Mouse (Mus musculus): ENCODE measurements around the gene Gstt2. TPM values are rescaled to one million over a fixed set of nuclear protein-coding genes. Genes with fewer than 3 reads are reported as not detected.
"Not testable (repeated sequence)": the region's sequence is repeated elsewhere in the genome, so short reads cannot be mapped to it uniquely, and the experiment has no call there.

Gstt2 gene
- polyA plus RNA-seq, 1 experiment from 2014 or later, result 7.9 TPM

- WGBS, result 35% methylated on average over 10 of the region's 10 CpGs
- peak overlapping the region; percentile 56 for H3K4me2 ChIP-seq (replicated peaks)
- H3K4me3 ChIP-seq, result peak overlapping the region; percentile 31
- no peaks in the 10 kb centered on the region for H3K9me3 ChIP-seq (replicated peaks)
- H3K4me1 ChIP-seq, result peaks cover 15% of the 10 kb centered on the region
- ATAC-seq (ENCODE audit: low FRiP score), result peak; percentile 57
- H3K27me3 ChIP-seq, result no peaks in the 10 kb centered on the region
- peak overlapping the region; percentile 53 for H3K9ac ChIP-seq
- H3K27ac ChIP-seq, result peak overlapping the region; percentile 89
- no peaks in the 10 kb centered on the region for H3K36me3 ChIP-seq
Measured at GRCm38 (mm10) chr10:75872025-75872914, 35.0 kb upstream of the Gstt2 start.

GRCm38 (mm10) chr10:75861587-75861986 is 24.4 kb upstream of the Gstt2 start:
- peaks cover 18% of the 10 kb centered on the region for H3K36me3 ChIP-seq
- peaks cover 34% of the 10 kb centered on the region for H3K4me1 ChIP-seq
- H3K4me3 ChIP-seq, result no peak overlapping the region
- H3K4me2 ChIP-seq (replicated peaks), result no peak overlapping the region
- no peak for ATAC-seq (ENCODE audit: low FRiP score)
- WGBS, result 57% methylated on average over 5 of the region's 5 CpGs
- no peak overlapping the region for H3K9ac ChIP-seq
- H3K27ac ChIP-seq, result 0 out of 2 replicates have a peak overlapping the region, but pooled peaks have one; percentile 4
- H3K9me3 ChIP-seq (replicated peaks), result no peaks in the 10 kb centered on the region
- H3K27me3 ChIP-seq, result no peaks in the 10 kb centered on the region

- Histone ChIP-seq H3K27ac (peak overlapping the region; percentile 95), H3K27me3 (no peaks in the 10 kb centered on the region), H3K9me3 (replicated peaks) (no peaks in the 10 kb centered on the region), H3K4me1 (peaks cover 34% of the 10 kb centered on the region), H3K9ac (no peak overlapping the region), H3K4me3 (no peak overlapping the region), H3K36me3 (peaks cover 21% of the 10 kb centered on the region), H3K4me2 (replicated peaks) (peak overlapping the region; percentile 67)
- ATAC-seq (ENCODE audit: low FRiP score), result no peak; the same call in 1 of the 2 replicates
- WGBS, result 21% methylated on average over 7 of the region's 7 CpGs
Measured at GRCm38 (mm10) chr10:75860746-75861145, 23.5 kb upstream of the Gstt2 start.

GRCm38 (mm10) chr10:75859786-75860470 is 22.7 kb upstream of the Gstt2 start, which contains the start of gene Mif:
Gene Mif (minus strand): TSS chr10:75860240.
- ATAC-seq (ENCODE audit: low FRiP score), result peak; percentile 95
- H3K4me1 ChIP-seq, result peaks cover 34% of the 10 kb centered on the region
- peak within 1 kb of the TSS; percentile 95 for H3K27ac ChIP-seq
- peak within 1 kb of the TSS; percentile 76 for H3K9ac ChIP-seq
- peak within 1 kb of the TSS; percentile 67 for H3K4me2 ChIP-seq (replicated peaks)
- WGBS, result under 1% methylated on average over 44 of the region's 46 CpGs
- H3K36me3 ChIP-seq, result peaks cover 21% of the 10 kb centered on the region
- H3K27me3 ChIP-seq; H3K9me3 ChIP-seq (replicated peaks): not testable (repeated sequence)
- H3K4me3 ChIP-seq, result peak within 1 kb of the TSS; percentile 67

- Histone ChIP-seq H3K27ac (peak overlapping the region; percentile 95), H3K9me3 (replicated peaks) (no peaks in the 10 kb centered on the region), H3K36me3 (peaks cover 21% of the 10 kb centered on the region), H3K4me3 (peak overlapping the region; percentile 67), H3K4me1 (peaks cover 34% of the 10 kb centered on the region), H3K27me3 (no peaks in the 10 kb centered on the region), H3K4me2 (replicated peaks) (peak overlapping the region; percentile 67), H3K9ac (peak overlapping the region; percentile 76)
- 2% methylated on average over 27 of the region's 27 CpGs for WGBS
- ATAC-seq (ENCODE audit: low FRiP score), result peak; percentile 69
Measured at GRCm38 (mm10) chr10:75859107-75859746, 22.0 kb upstream of the Gstt2 start.

- Histone ChIP-seq H3K4me2 (replicated peaks) (no peak overlapping the region), H3K4me1 (peaks cover 34% of the 10 kb centered on the region), H3K9ac (peak overlapping the region; percentile 24; the same call in 1 of the 2 replicates), H3K9me3 (replicated peaks) (no peaks in the 10 kb centered on the region), H3K4me3 (no peak overlapping the region), H3K27ac (no peak overlapping the region), H3K36me3 (peaks cover 21% of the 10 kb centered on the region), H3K27me3 (no peaks in the 10 kb centered on the region)
- WGBS, result 96% methylated on average over 4 of the region's 4 CpGs
- ATAC-seq (ENCODE audit: low FRiP score), result no peak
Measured at GRCm38 (mm10) chr10:75857598-75857997, 20.4 kb upstream of the Gstt2 start.

GRCm38 (mm10) chr10:75856976-75857375 is 19.8 kb upstream of the Gstt2 start:
- peaks cover 21% of the 10 kb centered on the region for H3K36me3 ChIP-seq
- H3K27ac ChIP-seq, result no peak overlapping the region
- H3K4me1 ChIP-seq, result peaks cover 36% of the 10 kb centered on the region
- no peaks in the 10 kb centered on the region for H3K27me3 ChIP-seq
- H3K4me3 ChIP-seq, result no peak overlapping the region
- H3K4me2 ChIP-seq (replicated peaks), result no peak overlapping the region
- no peaks in the 10 kb centered on the region for H3K9me3 ChIP-seq (replicated peaks)
- ATAC-seq (ENCODE audit: low FRiP score), result no peak
- 80% methylated on average over 3 of the region's 3 CpGs for WGBS
- H3K9ac ChIP-seq, result no peak overlapping the region

GRCm38 (mm10) chr10:75856155-75856907 is 19.1 kb upstream of the Gstt2 start:
- ATAC-seq (ENCODE audit: low FRiP score), result no peak
- 0 out of 2 replicates have a peak, but pooled peaks cover 3% of the 10 kb centered on the region for H3K27me3 ChIP-seq
- H3K36me3 ChIP-seq, result peaks cover 21% of the 10 kb centered on the region
- H3K4me2 ChIP-seq (replicated peaks), result no peak overlapping the region
- H3K9me3 ChIP-seq (replicated peaks), result no peaks in the 10 kb centered on the region
- no peak overlapping the region for H3K27ac ChIP-seq
- peaks cover 39% of the 10 kb centered on the region for H3K4me1 ChIP-seq
- no peak overlapping the region for H3K4me3 ChIP-seq
- H3K9ac ChIP-seq, result no peak overlapping the region
- WGBS, result 80% methylated on average over 11 of the region's 11 CpGs

- 0 out of 2 replicates have a peak, but pooled peaks cover 3% of the 10 kb centered on the region for H3K27me3 ChIP-seq
- H3K4me2 ChIP-seq (replicated peaks), result no peak overlapping the region
- WGBS, result 89% methylated on average over 15 of the region's 15 CpGs
- no peak overlapping the region for H3K4me3 ChIP-seq
- no peak overlapping the region for H3K27ac ChIP-seq
- ATAC-seq (ENCODE audit: low FRiP score), result no peak
- peaks cover 21% of the 10 kb centered on the region for H3K36me3 ChIP-seq
- H3K9me3 ChIP-seq (replicated peaks), result no peaks in the 10 kb centered on the region
- H3K4me1 ChIP-seq, result peaks cover 36% of the 10 kb centered on the region
- H3K9ac ChIP-seq, result no peak overlapping the region
Measured at GRCm38 (mm10) chr10:75855416-75855981, 18.3 kb upstream of the Gstt2 start.

GRCm38 (mm10) chr10:75854791-75855190 is 17.6 kb upstream of the Gstt2 start:
- H3K4me2 ChIP-seq (replicated peaks), result no peak overlapping the region
- H3K9ac ChIP-seq, result no peak overlapping the region
- WGBS, result 91% methylated on average over 6 of the region's 6 CpGs
- 0 out of 2 replicates have a peak, but pooled peaks cover 3% of the 10 kb centered on the region for H3K27me3 ChIP-seq
- no peak overlapping the region for H3K4me3 ChIP-seq
- peaks cover 33% of the 10 kb centered on the region for H3K4me1 ChIP-seq
- peaks cover 21% of the 10 kb centered on the region for H3K36me3 ChIP-seq
- H3K27ac ChIP-seq, result no peak overlapping the region
- H3K9me3 ChIP-seq (replicated peaks), result no peaks in the 10 kb centered on the region
- ATAC-seq (ENCODE audit: low FRiP score), result no peak

GRCm38 (mm10) chr10:75854096-75854495 is 16.9 kb upstream of the Gstt2 start:
- peaks cover 32% of the 10 kb centered on the region for H3K4me1 ChIP-seq
- H3K4me3 ChIP-seq, result no peak overlapping the region
- no peak overlapping the region for H3K27ac ChIP-seq
- ATAC-seq (ENCODE audit: low FRiP score), result 0 out of 2 replicates have a peak, but pooled peaks have one; percentile 4
- peaks cover 21% of the 10 kb centered on the region for H3K36me3 ChIP-seq
- 0 out of 2 replicates have a peak, but pooled peaks cover 3% of the 10 kb centered on the region for H3K27me3 ChIP-seq
- no peak overlapping the region for H3K4me2 ChIP-seq (replicated peaks)
- H3K9me3 ChIP-seq (replicated peaks), result no peaks in the 10 kb centered on the region
- H3K9ac ChIP-seq, result no peak overlapping the region
- 43% methylated on average over 5 of the region's 5 CpGs for WGBS
